Mouse (Mus musculus): ENCODE measurements around the gene Tyrp1. TPM values are rescaled to one million over a fixed set of nuclear protein-coding genes. Genes with fewer than 3 reads are reported as not detected.

Gene Tyrp1
- polyA plus RNA-seq (2014; fragmentation: Nextera tagmentation; extraction: Ambion mirVana): not detected in 2 replicates

GRCm38 (mm10) chr4:80834050-80834449 is at the start of gene Tyrp1:
TSS of gene Tyrp1 (plus strand) at chr4:80834123.
- no peak for ATAC-seq (ENCODE audit: low FRiP score)
- Histone ChIP-seq H3K27ac (ENCODE audit: low read depth, low read length) (no peak within 1 kb of the TSS), H3K36me3 (ENCODE audit: control insufficient read depth, insufficient read depth, low read length) (no peaks in the 10 kb centered on the region), H3K27me3 (ENCODE audit: control insufficient read depth, insufficient read depth, low read length) (no peaks in the 10 kb centered on the region), H3K4me3 (ENCODE audit: low read depth, low read length) (no peak within 1 kb of the TSS), H3K4me1 (replicated peaks; ENCODE audit: control insufficient read depth, insufficient read depth, low read length) (no peaks in the 10 kb centered on the region), H3K9me3 (ENCODE audit: control insufficient read depth, low read length) (no peaks in the 10 kb centered on the region), H3K4me2 (replicated peaks; ENCODE audit: low read depth, low read length) (no peak within 1 kb of the TSS), H3K9ac (ENCODE audit: low read depth, low read length) (no peak within 1 kb of the TSS)
- WGBS: 60% methylated on average over 3 of the region's 3 CpGs
- DNase-seq (ENCODE audit: low spot score): no peak

GRCm38 (mm10) chr4:80788339-80788738 is 45.6 kb upstream of the Tyrp1 start:
- Histone ChIP-seq H3K27ac (ENCODE audit: low read depth, low read length) (no peak overlapping the region), H3K9ac (ENCODE audit: low read depth, low read length) (no peak overlapping the region), H3K27me3 (ENCODE audit: control insufficient read depth, insufficient read depth, low read length) (no peaks in the 10 kb centered on the region), H3K9me3 (ENCODE audit: control insufficient read depth, low read length) (no peaks in the 10 kb centered on the region), H3K4me3 (ENCODE audit: low read depth, low read length) (no peak overlapping the region), H3K4me1 (replicated peaks; ENCODE audit: control insufficient read depth, insufficient read depth, low read length) (no peaks in the 10 kb centered on the region), H3K4me2 (replicated peaks; ENCODE audit: low read depth, low read length) (no peak overlapping the region), H3K36me3 (ENCODE audit: control insufficient read depth, insufficient read depth, low read length) (no peaks in the 10 kb centered on the region)
- DNase-seq (ENCODE audit: low spot score) (no peak), ATAC-seq (ENCODE audit: low FRiP score) (no peak)
- 90% methylated on average over 1 of the region's 1 CpGs for WGBS

GRCm38 (mm10) chr4:80819511-80819910 is 14.4 kb upstream of the Tyrp1 start:
- Histone ChIP-seq H3K4me1 (replicated peaks; ENCODE audit: control insufficient read depth, insufficient read depth, low read length) (no peaks in the 10 kb centered on the region), H3K4me3 (ENCODE audit: low read depth, low read length) (no peak overlapping the region), H3K27ac (ENCODE audit: low read depth, low read length) (no peak overlapping the region), H3K4me2 (replicated peaks; ENCODE audit: low read depth, low read length) (no peak overlapping the region), H3K27me3 (ENCODE audit: control insufficient read depth, insufficient read depth, low read length) (no peaks in the 10 kb centered on the region), H3K9ac (ENCODE audit: low read depth, low read length) (no peak overlapping the region), H3K9me3 (ENCODE audit: control insufficient read depth, low read length) (no peaks in the 10 kb centered on the region), H3K36me3 (ENCODE audit: control insufficient read depth, insufficient read depth, low read length) (no peaks in the 10 kb centered on the region)
- no peak for DNase-seq (ENCODE audit: low spot score)
- no peak for ATAC-seq (ENCODE audit: low FRiP score)

- Histone ChIP-seq H3K4me2 (replicated peaks; ENCODE audit: low read depth, low read length) (no peak overlapping the region), H3K9me3 (ENCODE audit: control insufficient read depth, low read length) (no peaks in the 10 kb centered on the region), H3K27ac (ENCODE audit: low read depth, low read length) (no peak overlapping the region), H3K9ac (ENCODE audit: low read depth, low read length) (no peak overlapping the region), H3K27me3 (ENCODE audit: control insufficient read depth, insufficient read depth, low read length) (no peaks in the 10 kb centered on the region), H3K4me3 (ENCODE audit: low read depth, low read length) (no peak overlapping the region), H3K36me3 (ENCODE audit: control insufficient read depth, insufficient read depth, low read length) (no peaks in the 10 kb centered on the region), H3K4me1 (replicated peaks; ENCODE audit: control insufficient read depth, insufficient read depth, low read length) (no peaks in the 10 kb centered on the region)
- ATAC-seq (ENCODE audit: low FRiP score): no peak
- DNase-seq (ENCODE audit: low spot score): no peak
- 85% methylated on average over 3 of the region's 3 CpGs for WGBS
Observed at GRCm38 (mm10) chr4:80821945-80822344, 12.0 kb upstream of the Tyrp1 start.

GRCm38 (mm10) chr4:80828232-80828631 is 5.7 kb upstream of the Tyrp1 start:
- Histone ChIP-seq H3K9ac (ENCODE audit: low read depth, low read length) (no peak overlapping the region), H3K27ac (ENCODE audit: low read depth, low read length) (no peak overlapping the region), H3K27me3 (ENCODE audit: control insufficient read depth, insufficient read depth, low read length) (no peaks in the 10 kb centered on the region), H3K36me3 (ENCODE audit: control insufficient read depth, insufficient read depth, low read length) (no peaks in the 10 kb centered on the region), H3K4me1 (replicated peaks; ENCODE audit: control insufficient read depth, insufficient read depth, low read length) (no peaks in the 10 kb centered on the region), H3K9me3 (ENCODE audit: control insufficient read depth, low read length) (no peaks in the 10 kb centered on the region), H3K4me2 (replicated peaks; ENCODE audit: low read depth, low read length) (no peak overlapping the region), H3K4me3 (ENCODE audit: low read depth, low read length) (no peak overlapping the region)
- ATAC-seq (ENCODE audit: low FRiP score): no peak
- DNase-seq (ENCODE audit: low spot score): no peak
- WGBS: 69% methylated on average over 2 of the region's 2 CpGs

GRCm38 (mm10) chr4:80839317-80839716 is 5.4 kb downstream of the Tyrp1 start:
- no peak for DNase-seq (ENCODE audit: low spot score)
- Histone ChIP-seq H3K9me3 (ENCODE audit: control insufficient read depth, low read length) (no peaks in the 10 kb centered on the region), H3K4me2 (replicated peaks; ENCODE audit: low read depth, low read length) (no peak overlapping the region), H3K4me1 (replicated peaks; ENCODE audit: control insufficient read depth, insufficient read depth, low read length) (no peaks in the 10 kb centered on the region), H3K4me3 (ENCODE audit: low read depth, low read length) (no peak overlapping the region), H3K27ac (ENCODE audit: low read depth, low read length) (no peak overlapping the region), H3K9ac (ENCODE audit: low read depth, low read length) (no peak overlapping the region), H3K27me3 (ENCODE audit: control insufficient read depth, insufficient read depth, low read length) (no peaks in the 10 kb centered on the region), H3K36me3 (ENCODE audit: control insufficient read depth, insufficient read depth, low read length) (no peaks in the 10 kb centered on the region)
- 86% methylated on average over 4 of the region's 4 CpGs for WGBS
- ATAC-seq (ENCODE audit: low FRiP score): no peak

GRCm38 (mm10) chr4:80841980-80842379 is 8.1 kb downstream of the Tyrp1 start:
- DNase-seq (ENCODE audit: low spot score) (no peak), ATAC-seq (ENCODE audit: low FRiP score) (no peak)
- Histone ChIP-seq H3K4me3 (ENCODE audit: low read depth, low read length) (no peak overlapping the region), H3K4me1 (replicated peaks; ENCODE audit: control insufficient read depth, insufficient read depth, low read length) (no peaks in the 10 kb centered on the region), H3K9ac (ENCODE audit: low read depth, low read length) (no peak overlapping the region), H3K9me3 (ENCODE audit: control insufficient read depth, low read length) (no peaks in the 10 kb centered on the region), H3K36me3 (ENCODE audit: control insufficient read depth, insufficient read depth, low read length) (no peaks in the 10 kb centered on the region), H3K4me2 (replicated peaks; ENCODE audit: low read depth, low read length) (no peak overlapping the region), H3K27ac (ENCODE audit: low read depth, low read length) (no peak overlapping the region), H3K27me3 (ENCODE audit: control insufficient read depth, insufficient read depth, low read length) (no peaks in the 10 kb centered on the region)
- 89% methylated on average over 1 of the region's 1 CpGs for WGBS

DNA sequence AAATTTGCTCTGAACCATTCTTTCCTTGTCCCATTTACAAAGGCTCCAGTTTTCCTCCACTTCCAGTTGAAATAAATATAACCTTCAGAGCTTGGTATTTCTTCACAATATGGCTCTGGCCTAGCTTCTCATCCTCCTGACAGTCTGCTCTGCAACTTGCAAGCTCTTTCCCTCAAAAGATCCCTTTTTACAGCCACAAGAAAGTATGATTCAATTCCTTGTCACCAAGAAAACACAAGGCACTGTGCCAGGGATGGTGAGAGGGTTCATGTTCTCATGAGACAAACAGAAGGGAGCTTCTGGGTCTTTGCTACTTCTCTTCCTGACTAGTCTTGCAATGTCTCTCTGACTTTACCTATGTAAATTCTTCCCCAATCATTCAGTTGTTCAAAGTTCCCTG is 9.8 kb downstream of the Tyrp1 start:
- Histone ChIP-seq H3K9ac (ENCODE audit: low read depth, low read length) (no peak overlapping the region), H3K9me3 (ENCODE audit: control insufficient read depth, low read length) (no peaks in the 10 kb centered on the region), H3K4me3 (ENCODE audit: low read depth, low read length) (no peak overlapping the region), H3K27me3 (ENCODE audit: control insufficient read depth, insufficient read depth, low read length) (no peaks in the 10 kb centered on the region), H3K27ac (ENCODE audit: low read depth, low read length) (no peak overlapping the region), H3K36me3 (ENCODE audit: control insufficient read depth, insufficient read depth, low read length) (no peaks in the 10 kb centered on the region), H3K4me2 (replicated peaks; ENCODE audit: low read depth, low read length) (no peak overlapping the region), H3K4me1 (replicated peaks; ENCODE audit: control insufficient read depth, insufficient read depth, low read length) (no peaks in the 10 kb centered on the region)
- ATAC-seq (ENCODE audit: low FRiP score) (no peak), DNase-seq (ENCODE audit: low spot score) (no peak)

GRCm38 (mm10) chr4:80846052-80846451 is 12.1 kb downstream of the Tyrp1 start:
- DNase-seq (ENCODE audit: low spot score) (no peak), ATAC-seq (ENCODE audit: low FRiP score) (no peak)
- Histone ChIP-seq H3K36me3 (ENCODE audit: control insufficient read depth, insufficient read depth, low read length) (no peaks in the 10 kb centered on the region), H3K9me3 (ENCODE audit: control insufficient read depth, low read length) (no peaks in the 10 kb centered on the region), H3K27ac (ENCODE audit: low read depth, low read length) (no peak overlapping the region), H3K27me3 (ENCODE audit: control insufficient read depth, insufficient read depth, low read length) (no peaks in the 10 kb centered on the region), H3K4me2 (replicated peaks; ENCODE audit: low read depth, low read length) (no peak overlapping the region), H3K4me3 (ENCODE audit: low read depth, low read length) (no peak overlapping the region), H3K9ac (ENCODE audit: low read depth, low read length) (no peak overlapping the region), H3K4me1 (replicated peaks; ENCODE audit: control insufficient read depth, insufficient read depth, low read length) (no peaks in the 10 kb centered on the region)
- WGBS: 81% methylated on average over 3 of the region's 3 CpGs

Measured in hindbrain, embryonic 11.5 days (tissue).